Mouse (Mus musculus) adrenal gland, adult 8-10 months (tissue): ENCODE results near the gene Dact1. TPM values are rescaled to one million over a fixed set of nuclear protein-coding genes. Genes with fewer than 3 reads are reported as not detected.
A peak's percentile ranks its signal among the peaks of the same experiment; 100 is the strongest.

ENCODE experiments used
- DNase-seq: peaks from one replicate; pipeline ENCODE4 v3.0.0; 2022
- total RNA-seq, 4 experiments: library from RNA; stranded (reverse); gene quantifications; 2 replicates each; pipeline ENCODE4 v1.2.4; 2022

The Dact1 gene
- 10 to 100 TPM; 15.6 to 29.4 (median 22.5) TPM for total RNA-seq

GRCm38 (mm10) chr12:71309581-71310067 lies at the start of gene Dact1:
Dact1 (plus strand) TSS chr12:71309884.
- DNase-seq = peak; percentile 56

- no peak for DNase-seq
These were observed 45.5 kb upstream of the Dact1 start for GRCm38 (mm10) chr12:71264211-71264610.

GRCm38 (mm10) chr12:71269367-71269766 lies 40.3 kb upstream of the Dact1 start:
- no peak for DNase-seq

- no peak for DNase-seq
These were observed 38.6 kb upstream of the Dact1 start for GRCm38 (mm10) chr12:71271131-71271530.

- no peak for DNase-seq
These were observed 35.0 kb upstream of the Dact1 start for GRCm38 (mm10) chr12:71274519-71275237.

GRCm38 (mm10) chr12:71275906-71276595 lies 33.6 kb upstream of the Dact1 start:
- DNase-seq = no peak

- no peak for DNase-seq
These were observed 30.0 kb upstream of the Dact1 start for GRCm38 (mm10) chr12:71279521-71280262.

- DNase-seq = no peak
These were observed 28.4 kb upstream of the Dact1 start for GRCm38 (mm10) chr12:71281201-71281768.

- no peak for DNase-seq
These were observed 24.3 kb upstream of the Dact1 start for GRCm38 (mm10) chr12:71285399-71285798.

GRCm38 (mm10) chr12:71290460-71290859 lies 19.2 kb upstream of the Dact1 start:
- no peak for DNase-seq

GRCm38 (mm10) chr12:71293960-71294942 lies 15.4 kb upstream of the Dact1 start:
- DNase-seq = no peak

- no peak for DNase-seq
These were observed 12.7 kb upstream of the Dact1 start for GRCm38 (mm10) chr12:71296849-71297535.

- DNase-seq = peak; percentile 18
These were observed 616 bp downstream of the Dact1 start for GRCm38 (mm10) chr12:71310068-71310931.

GRCm38 (mm10) chr12:71311237-71311887 lies 1.7 kb downstream of the Dact1 start:
- DNase-seq = peak; percentile 65

- no peak for DNase-seq
These were observed 8.6 kb downstream of the Dact1 start for GRCm38 (mm10) chr12:71318239-71318638.

GRCm38 (mm10) chr12:71319536-71319935 lies 9.9 kb downstream of the Dact1 start:
- DNase-seq = no peak

- no peak for DNase-seq
These were observed 23.0 kb downstream of the Dact1 start for GRCm38 (mm10) chr12:71332646-71333045.

GRCm38 (mm10) chr12:71333561-71333960 lies 23.9 kb downstream of the Dact1 start:
- no peak for DNase-seq

- DNase-seq = no peak
These were observed 27.4 kb downstream of the Dact1 start for GRCm38 (mm10) chr12:71337025-71337582.
